Mouse (Mus musculus) bone marrow macrophage, adult 2 months (primary cell): ENCODE results near the gene Akap9.

Experiments
- CTCF ChIP-seq: IDR thresholded peaks from 2 replicates; pipeline ENCODE4 v1.5.1; 2012; ENCODE audit warnings: low read depth, mild to moderate bottlenecking, low read length, moderate library complexity
- POLR2A ChIP-seq: IDR thresholded peaks from 2 replicates; pipeline ENCODE4 v1.6.1; 2012; ENCODE audit warnings: mild to moderate bottlenecking, low read depth, low read length, borderline replicate concordance

DNA sequence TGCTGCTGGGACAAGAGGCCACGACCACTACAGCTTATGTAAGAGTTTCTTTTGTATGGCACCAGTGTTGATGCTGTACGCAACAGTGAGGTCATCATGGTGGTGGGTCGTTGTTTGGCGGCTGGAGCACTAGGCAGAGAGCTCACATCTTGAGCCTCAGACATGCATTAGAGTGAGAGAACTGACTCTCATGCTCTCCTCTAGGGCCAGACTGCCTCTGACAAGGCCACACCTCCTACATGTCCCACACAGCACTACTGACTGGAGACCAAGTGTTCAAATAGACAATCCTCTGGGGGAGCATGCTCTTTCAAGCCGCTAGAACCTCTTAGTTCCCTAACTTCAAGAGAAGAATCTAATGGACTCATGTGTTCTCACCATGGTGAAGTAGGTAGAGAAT lies 11.5 kb downstream of the Akap9 start:
- TF ChIP-seq POLR2A = no peak
- no peak for TF ChIP-seq CTCF
